Mouse (Mus musculus) kidney, adult 2 months (tissue): ENCODE measurements around the gene Entpd5. TPM values are rescaled to one million over a fixed set of nuclear protein-coding genes. Genes with fewer than 3 reads are reported as not detected.

Experiments
- DNase-seq: peaks from one replicate; pipeline ENCODE4 v3.0.0; 2021
- H3K27ac ChIP-seq: fragments of 200-500 bp; 2 replicates; pipeline ENCODE4 v1.5.1; 2012; ENCODE audit warnings: low read depth, low read length, control low read depth, inconsistent platforms; ENCODE audit not compliant: insufficient read depth
- H3K27me3 ChIP-seq: fragments of 200-500 bp; replicated peaks from 2 replicates; pipeline ENCODE4 v1.6.1; 2012; ENCODE audit warnings: mild to moderate bottlenecking, moderate library complexity, low read length, inconsistent platforms; ENCODE audit not compliant: control insufficient read depth, insufficient read depth
- H3K36me3 ChIP-seq: fragments of 200-500 bp; 2 replicates; pipeline ENCODE4 v1.6.1; 2012; ENCODE audit warnings: mild to moderate bottlenecking, moderate library complexity, low read length, inconsistent platforms; ENCODE audit not compliant: control insufficient read depth, insufficient read depth
- H3K4me1 ChIP-seq: fragments of 200-500 bp; 2 replicates; pipeline ENCODE4 v1.6.1; 2011; ENCODE audit warnings: low read length; ENCODE audit not compliant: control insufficient read depth, insufficient read depth
- H3K4me3 ChIP-seq: fragments of 200-500 bp; 2 replicates; pipeline ENCODE4 v1.5.1; 2011; ENCODE audit warnings: mild to moderate bottlenecking, low read depth, low read length, control low read depth; ENCODE audit not compliant: insufficient read depth
- CTCF ChIP-seq: fragments of 200-500 bp; conservative IDR thresholded peaks from 2 replicates; pipeline ENCODE4 v1.5.1; 2011; ENCODE audit warnings: low read depth, mild to moderate bottlenecking, control low read depth, low read length, moderate library complexity, mixed read lengths; ENCODE audit not compliant: insufficient read depth, insufficient read length
- POLR2A ChIP-seq: fragments of 200-500 bp; IDR thresholded peaks from one replicate; pipeline ENCODE4 v1.6.1; 2011; ENCODE audit warnings: low read depth, low read length, control low read depth
- WGBS: fragments of 180-500 bp; shearing (Covaris S2); methylation state at CpG from one replicate; pipeline ENCODE4 v1.1.7; 2018; 5-methylcytosine and 5-hydroxymethylcytosine counted together
- polyA plus RNA-seq: library from polyadenylated mRNA; depleted of rRNA; stranded (reverse); fragments of >200 nt; gene quantifications from 2 replicates; pipeline ENCODE4 v1.2.3, GENCODE M21; 2012

Entpd5 gene
- polyA plus RNA-seq, 1 experiment = 100 TPM

GRCm38 (mm10) chr12:84400068-84400467, 8.8 kb downstream of the Entpd5 start:
- Histone ChIP-seq H3K4me3 (peak overlapping the region; percentile 46), H3K27me3 (no peaks in the 10 kb centered on the region), H3K27ac (peak overlapping the region; percentile 89), H3K36me3 (peaks cover 4% of the 10 kb centered on the region; the same call in 1 of the 2 replicates), H3K4me1 (peaks cover 20% of the 10 kb centered on the region)
- 46% methylated on average over 3 of the region's 3 CpGs for WGBS
- DNase-seq = no peak
- TF ChIP-seq POLR2A = no peak
- TF ChIP-seq CTCF = no peak

GRCm38 (mm10) chr12:84399663-84400062, 9.2 kb downstream of the Entpd5 start:
- no peaks in the 10 kb centered on the region for H3K27me3 ChIP-seq
- peaks cover 20% of the 10 kb centered on the region for H3K4me1 ChIP-seq
- WGBS = 41% methylated on average over 9 of the region's 9 CpGs
- TF ChIP-seq CTCF (no peak), POLR2A (no peak)
- peaks cover 4% of the 10 kb centered on the region; the same call in 1 of the 2 replicates for H3K36me3 ChIP-seq
- peak; percentile 81 for DNase-seq
- H3K27ac ChIP-seq = peak overlapping the region; percentile 89
- H3K4me3 ChIP-seq = peak overlapping the region; percentile 46

- peak overlapping the region; percentile 89 for H3K27ac ChIP-seq
- peak overlapping the region; percentile 46 for H3K4me3 ChIP-seq
- peaks cover 20% of the 10 kb centered on the region for H3K4me1 ChIP-seq
- peak; percentile 22 for DNase-seq
- H3K27me3 ChIP-seq = no peaks in the 10 kb centered on the region
- TF ChIP-seq POLR2A (no peak), CTCF (no peak)
- 52% methylated on average over 9 of the region's 9 CpGs for WGBS
- peaks cover 4% of the 10 kb centered on the region; the same call in 1 of the 2 replicates for H3K36me3 ChIP-seq
These were observed 9.7 kb downstream of the Entpd5 start for GRCm38 (mm10) chr12:84399135-84399534.

GRCm38 (mm10) chr12:84398629-84399028, 10.2 kb downstream of the Entpd5 start:
- Histone ChIP-seq H3K4me3 (no peak overlapping the region), H3K4me1 (peaks cover 20% of the 10 kb centered on the region), H3K27me3 (no peaks in the 10 kb centered on the region), H3K27ac (no peak overlapping the region), H3K36me3 (peaks cover 4% of the 10 kb centered on the region; the same call in 1 of the 2 replicates)
- WGBS = 47% methylated on average over 5 of the region's 5 CpGs
- TF ChIP-seq CTCF (no peak), POLR2A (no peak)
- no peak for DNase-seq

GRCm38 (mm10) chr12:84397685-84398084, 11.1 kb downstream of the Entpd5 start:
- H3K4me1 ChIP-seq = peaks cover 15% of the 10 kb centered on the region
- no peak overlapping the region for H3K27ac ChIP-seq
- H3K36me3 ChIP-seq = peaks cover 4% of the 10 kb centered on the region; the same call in 1 of the 2 replicates
- H3K4me3 ChIP-seq = no peak overlapping the region
- DNase-seq = no peak
- H3K27me3 ChIP-seq = no peaks in the 10 kb centered on the region
- TF ChIP-seq CTCF = no peak
- TF ChIP-seq POLR2A = no peak

DNA sequence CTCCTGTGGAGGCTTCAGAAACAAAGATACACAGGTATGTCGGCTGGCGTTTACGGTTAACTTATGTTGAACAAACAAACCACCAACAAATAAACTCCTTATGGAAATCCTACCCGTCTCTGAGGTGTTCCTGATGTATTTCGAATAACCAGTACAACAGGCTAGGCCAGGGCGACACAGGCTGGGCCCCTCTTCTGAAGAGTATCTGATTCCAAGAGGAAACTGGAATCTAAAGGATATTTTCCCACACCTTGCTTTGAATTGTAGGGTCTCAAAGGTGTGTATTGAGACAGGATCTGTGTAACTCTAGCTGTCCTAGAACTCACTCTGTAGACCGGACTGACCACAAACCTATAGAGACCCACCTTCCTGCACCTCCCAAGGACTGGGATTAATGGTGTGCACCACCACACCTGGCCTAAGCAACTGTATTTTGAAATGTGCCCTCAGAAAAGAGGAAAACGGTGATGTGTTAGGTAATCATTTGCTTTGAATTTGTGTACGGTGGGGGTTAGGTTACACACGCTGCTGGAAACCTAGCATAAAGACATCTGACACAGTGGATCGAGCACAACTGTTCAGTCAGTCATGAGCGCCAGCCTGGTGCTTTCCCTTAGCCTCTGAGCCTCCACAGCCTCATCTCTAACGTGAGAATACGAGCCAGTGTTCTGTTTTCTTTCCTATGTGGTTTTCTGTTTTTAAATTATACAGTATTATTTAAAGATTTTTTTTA, 11.7 kb downstream of the Entpd5 start:
- DNase-seq = no peak
- Histone ChIP-seq H3K27ac (no peak overlapping the region), H3K4me1 (peaks cover 12% of the 10 kb centered on the region), H3K36me3 (peaks cover 4% of the 10 kb centered on the region; the same call in 1 of the 2 replicates), H3K27me3 (no peaks in the 10 kb centered on the region), H3K4me3 (no peak overlapping the region)
- WGBS = 70% methylated on average over 14 of the region's 14 CpGs
- TF ChIP-seq CTCF (no peak), POLR2A (no peak)

GRCm38 (mm10) chr12:84393847-84394246, 15.0 kb downstream of the Entpd5 start:
- WGBS = 70% methylated on average over 5 of the region's 5 CpGs
- DNase-seq = no peak
- Histone ChIP-seq H3K4me3 (no peak overlapping the region), H3K27ac (no peak overlapping the region), H3K4me1 (peaks cover 7% of the 10 kb centered on the region; the same call in 1 of the 2 replicates), H3K36me3 (peaks cover 4% of the 10 kb centered on the region; the same call in 1 of the 2 replicates), H3K27me3 (no peaks in the 10 kb centered on the region)
- TF ChIP-seq POLR2A (no peak), CTCF (no peak)
